Mouse (Mus musculus) erythroblast, adult 5-6 weeks (primary cell): ENCODE data around the gene Bdh2. TPM values are rescaled to one million over a fixed set of nuclear protein-coding genes. Genes with fewer than 3 reads are reported as not detected.

Source experiments
- ATAC-seq: replicated peaks from 2 replicates; pipeline ENCODE4 v1.8.0; 2016; ENCODE audit warnings: moderate number of reproducible peaks, mild to moderate bottlenecking, moderate TSS enrichment, inconsistent platforms; ENCODE audit not compliant: poor library complexity, low FRiP score, severe bottlenecking
- total RNA-seq, 2 experiments: library from RNA; stranded (forward) in 1 of 2; stranded (reverse) in 1 of 2; fragments of 150-400 nt in 1 of 2; fragments of 200-764, 138-1000 nt in 1 of 2; gene quantifications; 2 replicates each; pipeline versions ENCODE4 v1.2.3 to v1.2.4; 2015 to 2017; ENCODE audit warnings: low replicate concordance in 2 of 2

The Bdh2 gene
- total RNA-seq, 2 experiments from 2014 or later: not detected

DNA sequence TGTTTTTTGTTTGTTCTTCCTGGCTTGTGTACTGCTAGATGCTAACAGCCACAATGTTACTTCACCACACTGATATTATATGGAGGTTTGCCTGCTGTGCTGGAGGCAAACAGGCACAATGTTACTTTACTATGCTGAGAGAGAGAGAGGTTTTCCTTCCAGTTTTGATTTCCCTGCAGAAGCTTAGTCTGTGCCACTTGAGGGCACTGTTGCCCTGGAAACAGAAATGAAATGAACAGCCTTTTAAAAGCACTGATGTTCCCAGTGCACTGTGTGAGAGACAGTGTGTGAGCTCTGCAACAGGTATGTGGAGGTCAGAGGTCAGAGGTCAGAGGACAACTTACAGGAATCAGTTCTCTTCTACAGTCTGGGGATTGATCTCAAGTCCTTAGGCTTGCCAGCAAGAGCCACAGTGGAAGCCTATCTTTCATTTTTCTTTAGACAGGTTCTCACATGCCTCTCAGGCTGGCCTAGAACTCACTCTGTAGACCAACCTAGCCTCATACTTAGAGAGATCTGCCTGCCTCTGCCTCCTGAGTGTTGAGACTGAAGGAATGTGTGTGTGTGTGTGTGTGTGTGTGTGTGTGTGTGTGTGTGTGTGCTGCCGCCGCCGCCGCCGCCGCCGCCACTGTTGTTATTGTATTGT is 9.4 kb downstream of the Bdh2 start:
- no peak for ATAC-seq

DNA sequence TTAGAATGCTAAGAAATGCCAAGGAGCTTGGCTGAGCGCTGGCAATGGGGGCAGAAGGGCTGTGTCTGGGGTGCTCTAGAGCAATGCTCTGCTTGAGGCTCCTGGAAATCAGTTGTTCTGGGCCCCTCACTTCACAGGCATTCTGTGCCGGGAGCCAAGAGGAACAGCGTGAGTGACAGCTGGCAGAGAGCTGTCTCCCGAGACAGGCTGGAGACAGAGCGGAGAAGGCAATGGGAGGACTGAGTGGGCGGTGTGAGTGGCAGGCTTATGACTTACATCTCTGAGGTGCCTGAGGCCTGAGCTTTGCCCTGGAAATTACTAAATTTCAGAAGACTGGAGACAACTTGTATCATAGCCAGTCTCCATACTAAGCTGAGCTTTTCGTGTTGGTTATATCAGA is 12.7 kb downstream of the Bdh2 start:
- no peak for ATAC-seq

DNA sequence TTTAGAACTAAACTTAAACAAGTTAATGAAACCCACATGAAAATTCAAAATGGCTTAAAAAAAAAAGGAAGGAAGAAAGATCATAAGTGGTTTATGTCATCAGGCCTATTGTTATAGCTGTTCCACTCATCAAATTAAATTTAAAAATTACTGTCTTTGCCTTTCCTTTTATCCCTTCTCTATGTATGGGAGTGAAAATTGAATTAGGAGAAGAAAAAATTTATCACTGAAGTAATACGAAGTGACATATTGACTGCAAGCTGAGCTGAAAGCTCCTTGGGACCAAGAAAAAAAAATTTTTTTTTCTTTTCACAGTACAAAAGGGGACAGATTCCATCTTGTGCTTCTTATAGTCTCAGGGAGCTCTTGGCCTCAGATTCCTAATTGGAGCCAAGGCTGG is 14.5 kb downstream of the Bdh2 start:
- ATAC-seq: no peak

DNA sequence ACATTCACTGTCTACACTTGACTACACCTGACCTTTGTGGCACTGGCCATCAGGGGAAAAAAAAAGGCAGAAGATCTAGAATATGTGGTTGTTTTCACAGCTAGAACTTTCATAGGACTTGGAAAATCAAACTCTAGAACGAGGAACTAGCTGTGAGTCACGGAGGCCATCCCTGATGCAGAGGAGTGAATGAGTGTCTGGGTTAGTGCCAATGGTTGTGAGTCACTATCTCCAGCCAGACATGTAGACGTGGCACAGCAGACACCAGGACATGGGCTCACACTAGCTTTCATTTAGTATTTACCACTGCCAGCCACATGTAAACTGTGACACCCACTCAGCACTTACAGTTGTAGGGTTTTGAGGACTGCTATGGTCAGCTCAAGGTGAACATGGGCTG is 17.5 kb downstream of the Bdh2 start:
- no peak for ATAC-seq

DNA sequence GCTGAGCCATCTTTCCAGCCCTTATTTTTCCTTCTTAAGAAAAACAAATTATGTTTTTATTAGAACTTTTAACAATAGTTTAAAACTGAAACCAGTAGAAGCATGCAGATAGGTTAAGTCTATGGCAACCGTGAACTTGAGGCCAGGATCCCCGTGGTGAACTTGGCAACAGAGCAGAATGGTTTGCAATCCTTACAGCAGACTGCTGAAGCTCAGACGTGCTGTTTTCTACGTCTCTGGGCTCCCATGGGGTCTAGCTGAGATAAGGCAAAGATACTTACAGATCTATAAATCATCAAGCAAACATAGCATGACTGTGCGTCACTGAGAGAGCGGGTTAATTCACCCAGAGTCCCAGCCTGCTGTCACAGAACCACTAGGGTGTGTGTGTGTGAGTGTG is 19.1 kb downstream of the Bdh2 start:
- ATAC-seq: no peak

DNA sequence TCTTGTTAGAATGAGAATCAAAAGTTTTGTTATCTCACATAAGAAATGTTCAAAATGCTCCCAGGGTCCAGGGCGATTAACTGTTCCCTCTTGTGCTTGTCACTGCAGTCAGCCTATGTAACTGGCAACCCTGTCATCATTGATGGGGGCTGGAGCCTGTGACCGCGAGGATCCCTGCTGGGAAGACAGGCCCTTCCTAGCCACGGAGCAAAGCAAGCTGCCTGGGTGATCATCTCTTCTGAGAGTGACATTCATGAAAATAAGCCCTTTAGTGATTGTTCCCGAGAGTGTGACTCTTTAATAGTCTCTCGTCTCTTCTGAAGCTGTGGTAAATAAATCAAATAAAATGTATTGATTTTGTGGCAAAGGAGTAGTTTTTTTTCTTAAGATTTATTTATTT is 23.0 kb downstream of the Bdh2 start:
- ATAC-seq: no peak

DNA sequence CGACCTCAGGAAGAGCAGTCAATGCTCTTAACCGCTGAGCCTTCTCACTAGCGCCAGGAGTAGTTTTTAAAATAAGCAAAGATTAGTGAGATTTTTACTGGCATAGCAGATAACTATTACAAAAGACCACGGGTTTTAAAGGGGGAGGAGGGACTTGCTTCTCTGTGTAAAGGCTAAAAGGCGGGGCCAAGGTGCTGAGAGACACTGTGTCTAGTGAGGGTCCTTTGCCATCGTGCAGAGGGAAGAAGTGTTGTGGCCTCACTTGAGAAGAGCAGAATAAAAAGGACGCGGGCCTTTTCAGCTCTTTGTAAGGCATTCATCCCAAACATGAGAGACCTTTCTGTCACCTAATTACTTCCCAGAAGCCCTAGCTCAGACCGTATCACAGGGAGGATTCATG is 23.5 kb downstream of the Bdh2 start:
- no peak for ATAC-seq

DNA sequence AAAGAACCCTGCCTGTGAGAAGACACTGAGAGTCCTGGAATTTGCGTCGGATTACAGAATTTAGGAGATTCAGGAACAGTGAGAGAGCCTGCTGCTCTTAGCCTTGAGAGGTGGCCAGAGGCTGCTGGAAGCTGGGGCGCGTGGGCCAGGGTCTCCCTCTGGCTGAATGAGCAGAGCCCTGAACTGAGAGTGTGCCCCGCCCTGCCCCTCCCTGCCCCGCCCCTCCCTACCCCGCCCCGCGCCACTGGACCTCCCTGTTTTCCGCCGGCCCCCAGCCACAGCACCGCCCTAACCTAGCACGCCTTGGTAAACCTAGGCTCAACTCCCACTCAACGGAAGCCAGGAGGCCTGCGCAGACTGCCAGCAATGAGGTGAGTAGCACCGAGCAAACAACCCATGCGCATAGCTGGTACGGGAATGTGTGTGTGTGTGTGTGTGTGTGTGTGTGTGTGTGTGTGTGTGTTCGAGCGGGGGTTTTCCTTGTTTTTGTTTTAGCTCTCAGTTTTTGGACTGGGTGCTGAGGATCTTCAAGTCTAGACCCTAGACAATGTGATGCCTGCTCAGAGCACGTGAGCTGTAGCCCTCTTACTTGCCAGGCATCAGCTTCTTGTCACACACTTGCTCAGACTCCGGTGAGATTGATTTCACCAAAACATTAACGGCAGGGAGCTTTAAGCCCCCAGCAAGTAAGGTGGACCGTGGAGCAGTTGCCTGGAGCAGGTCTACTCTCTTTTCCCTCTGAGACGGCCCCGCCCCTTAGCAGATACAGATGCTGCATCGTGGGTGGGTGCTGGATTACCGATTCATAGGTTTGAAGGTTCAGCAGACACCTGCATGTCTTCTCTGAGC is 26.6 kb downstream of the Bdh2 start, which contains the start of gene Slc9b2:
Gene Slc9b2, plus strand, starts transcription at position 290 of the 849 bp plus-strand sequence.
- no peak for ATAC-seq

DNA sequence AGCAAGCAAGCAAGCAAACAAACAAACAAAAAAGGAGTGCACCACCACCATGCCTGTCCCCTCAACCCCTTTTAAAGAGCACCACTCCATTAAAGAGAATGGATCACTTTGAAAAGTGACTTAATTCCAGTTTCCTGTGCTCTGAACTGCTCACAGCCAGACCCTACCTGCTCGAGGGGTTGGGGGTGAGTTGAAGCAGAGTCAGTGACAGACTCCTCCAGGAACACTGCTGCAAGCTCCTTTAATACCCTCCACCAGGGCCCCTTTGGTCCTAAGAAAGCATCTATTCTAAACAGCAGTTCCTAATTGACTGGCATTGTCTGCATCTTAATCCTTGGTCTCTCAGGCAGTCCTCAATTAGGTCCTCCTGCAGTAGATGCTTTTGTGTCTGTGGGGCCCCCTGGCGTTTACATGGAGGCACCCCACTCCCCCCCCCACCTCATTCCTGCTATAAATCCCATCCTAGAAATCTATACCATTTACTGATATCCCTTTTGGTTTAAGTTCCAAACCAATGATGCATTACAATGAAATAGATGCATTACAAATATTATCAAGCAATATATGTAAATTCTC is 32.0 kb downstream of the Bdh2 start:
- ATAC-seq: no peak

DNA sequence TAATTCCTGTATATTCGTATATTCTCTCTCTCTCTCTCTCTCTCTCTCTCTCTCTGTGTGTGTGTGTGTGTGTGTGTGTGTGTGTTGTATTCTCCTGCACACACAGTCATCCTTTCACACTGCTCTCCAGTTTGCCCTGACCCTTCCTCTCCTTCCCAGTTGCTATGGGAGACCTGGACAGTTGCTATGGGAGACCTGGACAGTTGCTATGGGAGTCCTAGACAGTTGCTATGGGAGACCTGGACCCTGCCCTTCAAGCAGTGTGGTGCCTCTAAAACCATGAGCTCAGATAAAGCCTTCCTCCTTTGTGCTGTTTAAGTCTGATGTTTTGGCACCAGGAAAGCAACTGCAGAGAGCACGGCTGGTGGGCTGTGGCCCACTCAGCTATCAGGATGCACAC is 32.7 kb downstream of the Bdh2 start:
- no peak for ATAC-seq

DNA sequence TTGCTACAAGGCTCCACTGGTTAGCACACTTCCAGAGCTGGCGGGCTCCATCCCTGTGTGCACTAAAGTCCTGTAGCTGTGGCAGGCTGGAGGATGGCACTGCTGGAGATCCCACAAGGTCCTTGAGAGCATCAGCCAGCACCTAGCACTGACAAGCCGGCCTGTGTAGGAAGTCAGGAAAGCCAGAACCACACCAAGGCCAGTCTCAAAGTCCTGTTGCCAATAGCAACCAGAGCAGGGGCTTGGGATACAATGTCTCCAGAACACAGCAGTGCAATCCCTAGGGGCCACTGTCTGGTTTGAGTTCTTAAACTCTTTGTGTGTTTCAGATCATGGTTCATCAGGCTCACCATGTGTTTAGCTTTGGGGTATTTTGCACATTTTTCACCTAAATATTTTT is 33.8 kb downstream of the Bdh2 start:
- ATAC-seq: no peak

DNA sequence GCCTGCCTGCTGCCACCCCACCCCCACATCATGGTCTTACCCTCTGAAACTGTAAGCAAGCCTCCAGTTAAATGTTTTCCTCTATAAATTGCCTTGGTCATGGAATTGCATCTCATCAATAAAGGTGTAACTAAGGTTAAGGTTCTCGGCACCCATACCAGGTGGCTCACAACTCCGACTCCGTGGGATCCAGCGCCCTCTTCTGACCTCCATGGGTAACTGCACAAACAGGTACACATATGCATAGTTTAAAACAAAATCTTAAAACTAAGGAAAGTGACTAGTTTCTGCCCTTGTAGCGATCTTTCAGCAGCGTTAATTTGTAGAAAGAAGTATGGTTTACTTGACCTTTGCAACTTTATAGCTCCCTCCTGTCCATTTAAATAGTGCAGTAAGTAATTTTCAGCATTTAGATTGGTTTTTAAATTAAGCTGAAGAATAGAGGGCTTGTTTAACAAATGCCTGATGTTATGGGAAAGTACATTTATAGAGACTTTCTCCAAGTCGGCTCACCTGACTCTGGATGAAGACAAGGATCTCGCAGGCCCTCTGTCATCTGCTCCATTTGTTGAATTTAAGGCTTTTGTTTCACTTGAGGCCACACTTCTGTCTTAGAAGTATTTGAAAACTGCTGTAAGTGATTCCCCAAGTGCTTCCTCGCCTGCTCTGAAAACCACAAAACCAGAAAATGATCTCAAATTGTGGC is 34.9 kb downstream of the Bdh2 start:
- no peak for ATAC-seq

DNA sequence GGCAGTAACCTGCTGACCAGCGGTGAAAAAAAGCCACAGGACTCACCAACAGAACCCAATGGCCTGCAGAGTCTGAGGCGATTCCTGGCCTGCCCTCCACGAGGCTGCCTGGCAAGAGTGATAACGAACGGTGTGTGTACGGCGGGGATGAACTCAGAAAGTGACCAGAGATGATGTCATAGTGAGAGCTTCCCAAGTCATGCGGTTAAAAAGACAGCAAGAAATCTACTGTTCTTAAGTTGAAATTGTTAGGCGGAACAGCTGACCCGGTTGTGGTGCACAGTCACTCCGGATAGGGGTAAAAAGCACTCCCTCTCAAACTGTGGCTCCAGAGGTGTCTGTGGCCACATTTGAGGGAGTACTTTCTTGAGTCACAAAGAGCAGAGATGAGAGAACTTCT is 37.3 kb downstream of the Bdh2 start:
- ATAC-seq: no peak

DNA sequence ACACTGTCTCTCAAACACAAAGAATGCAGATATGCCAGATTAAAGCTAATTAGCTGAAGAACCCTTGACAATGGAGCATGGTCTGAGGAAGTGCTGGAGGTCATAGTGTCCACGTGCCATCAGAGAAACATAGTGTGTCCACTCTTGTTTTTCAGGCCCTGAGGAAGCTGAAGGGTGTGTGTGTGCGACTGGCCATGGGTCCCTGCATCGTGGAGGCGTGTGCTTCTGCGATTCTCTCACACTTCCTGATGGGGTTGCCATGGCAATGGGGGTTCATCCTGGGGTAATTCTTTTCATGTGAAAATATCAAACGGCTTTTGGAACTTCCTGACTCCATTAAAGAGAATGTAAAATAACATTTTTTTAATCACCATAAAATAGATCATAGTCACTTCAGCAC is 43.3 kb downstream of the Bdh2 start:
- ATAC-seq: no peak

DNA sequence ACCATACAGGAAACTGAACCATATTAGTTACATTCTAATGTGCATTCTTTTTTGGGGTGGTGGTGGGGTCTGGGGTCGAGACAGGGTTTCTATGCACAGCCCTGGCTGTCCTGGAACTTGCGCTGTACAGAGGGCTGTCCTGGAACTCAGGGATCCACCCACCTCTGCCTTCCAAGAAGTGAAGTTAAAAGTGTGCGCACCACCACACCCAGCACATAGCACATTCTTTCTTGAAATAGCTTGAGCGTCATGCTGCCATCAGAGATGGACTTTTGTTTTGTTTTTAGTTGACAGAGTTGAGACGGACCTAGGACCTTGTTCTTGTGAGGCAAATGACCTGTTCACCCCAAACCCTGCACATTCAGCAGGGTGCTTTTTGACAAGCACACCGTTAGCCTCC is 46.2 kb downstream of the Bdh2 start:
- ATAC-seq: no peak

DNA sequence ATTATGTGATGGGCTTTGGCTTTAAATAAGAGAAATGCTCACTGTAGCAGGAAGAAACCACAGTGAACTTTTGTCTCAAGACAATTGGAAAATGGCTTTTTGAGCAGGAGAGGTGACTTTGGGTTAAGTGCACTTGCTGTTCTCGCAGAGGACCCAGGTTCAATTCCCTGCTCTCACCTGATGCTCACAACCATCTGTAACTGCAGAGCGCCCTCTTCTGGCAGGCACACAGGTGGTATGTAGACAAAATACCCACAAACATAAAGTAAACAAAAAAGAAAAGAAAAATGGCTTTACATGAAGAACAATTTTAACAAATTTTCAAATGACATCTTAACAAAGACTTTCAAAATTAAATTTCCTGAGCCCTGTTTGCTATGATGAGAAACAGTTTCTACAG is 46.6 kb downstream of the Bdh2 start:
- no peak for ATAC-seq

DNA sequence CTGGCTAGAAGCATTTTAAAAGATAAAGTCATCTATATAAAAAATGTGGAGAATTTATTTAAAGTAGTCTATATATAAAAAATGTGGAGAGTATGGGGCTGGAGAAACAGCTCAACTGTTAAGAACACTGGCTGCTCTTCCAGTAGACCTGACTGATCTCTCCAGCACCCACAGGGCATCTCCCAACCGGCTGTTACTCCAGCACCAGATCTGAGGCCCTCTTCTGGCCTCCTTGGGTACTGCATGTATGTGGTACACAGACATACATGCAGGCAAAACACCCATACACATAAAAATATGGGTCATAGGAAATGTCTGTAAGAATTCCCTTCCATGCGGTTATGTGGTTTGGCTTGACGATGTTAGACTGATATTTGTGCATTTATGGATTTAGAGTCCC is 47.5 kb downstream of the Bdh2 start:
- ATAC-seq: no peak; the same call in 1 of the 2 replicates

DNA sequence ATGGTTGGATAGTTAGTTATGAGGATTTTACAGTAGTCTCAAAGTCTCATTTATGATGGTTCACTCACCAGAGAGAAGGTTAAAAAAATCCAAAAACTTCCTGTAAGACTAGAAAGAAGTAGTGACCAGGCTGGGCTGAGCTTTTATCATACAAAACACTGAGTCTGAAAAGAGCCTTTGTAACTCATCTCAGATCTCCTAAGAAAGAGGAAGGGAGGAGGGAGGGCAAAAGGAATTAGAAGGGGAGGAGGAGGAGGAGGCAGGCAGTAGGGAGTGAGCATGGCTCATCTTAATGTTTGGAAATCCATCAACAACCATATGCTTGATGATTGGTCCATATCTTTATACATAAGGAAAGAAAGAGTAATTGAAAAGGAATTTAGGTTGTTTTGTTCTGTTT is 51.7 kb downstream of the Bdh2 start:
- ATAC-seq: no peak

DNA sequence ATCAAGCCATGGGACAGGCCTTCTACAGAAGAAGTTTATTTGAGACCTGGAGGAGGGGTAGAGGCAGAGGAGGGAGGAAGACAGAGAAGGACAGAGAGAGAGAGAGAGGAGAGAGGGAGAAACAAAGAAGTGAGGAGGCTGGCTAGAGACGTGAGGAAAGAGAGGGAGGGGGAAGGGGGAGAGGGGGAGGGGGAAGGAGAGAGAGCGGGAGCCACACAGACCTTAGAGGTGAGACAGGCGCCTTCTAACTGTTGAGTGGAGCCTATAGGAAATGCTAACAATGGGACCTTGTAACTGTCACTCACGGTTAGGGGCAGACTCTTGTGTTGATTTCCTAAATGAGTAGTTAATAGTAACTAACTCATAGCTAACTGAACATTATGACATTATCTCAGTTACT is 52.7 kb downstream of the Bdh2 start:
- no peak for ATAC-seq

DNA sequence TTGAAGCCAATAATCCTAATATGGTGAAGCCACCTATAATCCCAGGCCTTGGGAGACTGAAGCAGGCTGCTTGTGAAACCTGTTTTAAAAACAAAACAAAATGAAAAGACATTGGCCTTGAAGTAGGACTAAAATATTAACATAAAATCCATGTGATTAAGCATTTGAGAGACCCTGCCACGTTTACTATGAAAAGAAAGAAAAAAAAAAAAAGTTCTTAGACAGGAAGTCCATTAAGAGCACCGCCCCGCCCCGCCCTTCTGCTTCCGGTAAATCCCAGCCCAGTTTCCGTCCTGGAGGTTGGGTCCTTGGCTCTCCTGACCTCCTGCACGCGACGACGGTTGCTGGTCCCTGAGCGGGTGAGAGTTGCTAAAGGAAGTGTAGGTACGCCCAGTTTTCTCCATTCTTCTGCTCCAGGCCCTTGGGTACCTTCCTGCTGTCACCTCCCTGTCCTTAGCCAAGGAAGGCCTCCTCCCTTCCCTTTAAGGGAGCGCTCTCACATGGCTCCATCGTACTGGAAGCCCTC is 66.8 kb downstream of the Bdh2 start, which contains the start of gene Slc9b1:
Gene Slc9b1, plus strand, starts transcription at position 291 of the 526 bp plus-strand sequence.
- ATAC-seq: no peak
